ENCODE assay signal across 8 mouse cellular contexts in genomic region chr5:49090122-49090680, GRCm38 (mm10).
DNase-seq lines count a peak whose midpoint lies in the region; ATAC-seq and TF ChIP-seq lines count a peak whose summit lies in the region.

No protein-coding gene starts in this region.

- H3K9me3 ChIP-seq in G1E (replicated peaks): no peaks in the 10 kb centered on the region
- no peaks in the 10 kb centered on the region for H3K9me3 ChIP-seq in forebrain, embryonic 11.5 days (ENCODE audit: control insufficient read depth, low read length)

- H3K27ac ChIP-seq in forebrain, embryonic 11.5 days (ENCODE audit: low read depth, low read length): no peak overlapping the region

- H3K27me3 ChIP-seq in G1E (ENCODE audit: insufficient read depth, low read length): no peaks in the 10 kb centered on the region
- H3K27me3 ChIP-seq in forebrain, embryonic 11.5 days (ENCODE audit: control insufficient read depth, insufficient read depth, low read length): no peaks in the 10 kb centered on the region

- WGBS in forebrain, embryonic 11.5 days: 14% methylated on average over 6 of the region's 6 CpGs
- WGBS in large intestine, adult 2 months: 3% methylated on average over 6 of the region's 6 CpGs
- WGBS in lung, adult 2 months: 6% methylated on average over 6 of the region's 6 CpGs

- no peak for TF ChIP-seq POLR2A in lung, adult 2 months (IDR thresholded peaks at IDR 0.05; ENCODE audit: borderline replicate concordance, extremely low read depth, low read depth, low read length)

- H3K4me2 ChIP-seq in forebrain, embryonic 11.5 days (ENCODE audit: low read depth, low read length, severe bottlenecking): no peak overlapping the region

- intact Hi-C loops in heart, postnatal 36 days (cut with DNase I): loop anchor here (1.0 kb wide), 1 partner anchor 260 kb away; no protein-coding TSS in a partner anchor

- peak; percentile 1 for DNase-seq in G1E (ENCODE audit: low spot score)
- peak; percentile 28 for DNase-seq in c-Kit-negative CD71-positive TER-119-positive erythroid progenitor cells, embryonic 14.5 days (ENCODE audit: low read depth, low spot score)
- peak; percentile 85 for DNase-seq in forebrain, embryonic 11.5 days (ENCODE audit: low spot score)
- peak; percentile 37 to 73 for DNase-seq in heart, postnatal 36 days
- DNase-seq in large intestine, adult 2 months (ENCODE audit: low read depth, low spot score): peak; percentile 33
- peak; percentile 57 for DNase-seq in lung, adult 2 months
- DNase-seq in ovary, postnatal 36 days (ENCODE audit: low spot score): peak; percentile 57
- peak; percentile 73 for DNase-seq in urinary bladder, postnatal 14 days (ENCODE audit: low spot score)

- peak; percentile 76 for ATAC-seq in G1E (ENCODE audit: extremely low read depth, insufficient number of reproducible peaks, low FRiP score, poor library complexity, severe bottlenecking)
- peak; percentile 89 for ATAC-seq in forebrain, embryonic 11.5 days (replicated peaks; ENCODE audit: low FRiP score)

- H3K36me3 ChIP-seq in G1E (replicated peaks): no peaks in the 10 kb centered on the region
- H3K36me3 ChIP-seq in forebrain, embryonic 11.5 days (ENCODE audit: control insufficient read depth, insufficient read depth, low read length): no peaks in the 10 kb centered on the region

- peak; percentile 85 for TF ChIP-seq CTCF in G1E (IDR thresholded peaks at IDR 0.05; ENCODE audit: low read depth, low read length)
- TF ChIP-seq CTCF in lung, adult 2 months (IDR thresholded peaks at IDR 0.05; ENCODE audit: insufficient read depth, low read length): peak; percentile 35

- no peak overlapping the region for H3K4me3 ChIP-seq in G1E (ENCODE audit: low read depth, low read length)
- H3K4me3 ChIP-seq in forebrain, embryonic 11.5 days (ENCODE audit: low read depth, low read length): no peak overlapping the region
- no peak overlapping the region for H3K4me3 ChIP-seq in lung, adult 2 months (replicated peaks; ENCODE audit: extremely low read depth, low read depth, low read length)

- H3K4me1 ChIP-seq in G1E (ENCODE audit: insufficient read depth, low read depth, low read length): no peaks in the 10 kb centered on the region
- no peaks in the 10 kb centered on the region for H3K4me1 ChIP-seq in forebrain, embryonic 11.5 days (replicated peaks; ENCODE audit: control insufficient read depth, insufficient read depth, low read length)
- H3K4me1 ChIP-seq in lung, adult 2 months (ENCODE audit: control insufficient read depth, insufficient read depth, low read length): no peaks in the 10 kb centered on the region

- no peak overlapping the region for H3K9ac ChIP-seq in forebrain, embryonic 11.5 days (ENCODE audit: low read length)

Comparison
In these comparisons a context has a peak if more than half of its experiments do, and no peak if none do; other contexts are left out.
1. DNase-seq: peak in every context shown above with its lines; median percentile 85 in forebrain, embryonic 11.5 days; 73 in urinary bladder, postnatal 14 days; 57 in lung, adult 2 months; 57 in ovary, postnatal 36 days; 55 in heart, postnatal 36 days; 33 in large intestine, adult 2 months; 28 in c-Kit-negative CD71-positive TER-119-positive erythroid progenitor cells, embryonic 14.5 days; 1 in G1E.